Mouse (Mus musculus) thymus, adult 2 months (tissue): ENCODE results near the gene Ccdc174.

Experiments used
- CTCF ChIP-seq: fragments of 200-500 bp; IDR thresholded peaks from 2 replicates; pipeline ENCODE4 v1.5.1; 2012; ENCODE audit warnings: mild to moderate bottlenecking, control low read depth, low read length, moderate library complexity, borderline replicate concordance; ENCODE audit not compliant: control insufficient read depth, poor library complexity, insufficient read depth; ENCODE audit errors: extremely low read depth
- POLR2A ChIP-seq: fragments of 200-500 bp; IDR thresholded peaks from 2 replicates; pipeline ENCODE4 v1.6.1; 2012; ENCODE audit warnings: mild to moderate bottlenecking, low read length, control low read depth, moderate library complexity; ENCODE audit not compliant: control insufficient read depth, poor library complexity, insufficient read depth; ENCODE audit errors: extremely low read depth

DNA sequence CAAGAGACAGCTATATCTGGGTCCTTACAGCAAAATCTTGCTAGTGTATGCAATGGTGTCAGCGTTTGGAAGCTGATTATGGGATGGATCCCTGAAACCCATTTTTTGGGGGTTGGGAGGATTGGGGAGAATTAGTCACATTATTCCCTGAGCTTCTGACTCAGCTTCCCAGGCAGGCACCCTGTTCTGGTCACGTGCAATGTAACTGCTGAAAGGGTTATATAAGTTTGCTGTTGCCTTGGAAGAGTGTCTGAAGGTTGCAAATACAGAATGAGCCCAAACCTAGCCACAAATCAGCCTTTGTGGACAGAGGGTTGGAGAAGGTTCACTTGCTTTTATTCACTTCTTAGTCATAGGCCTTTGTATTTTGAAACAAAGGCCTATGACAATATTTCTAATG, 13.9 kb downstream of the Ccdc174 start:
- TF ChIP-seq CTCF (no peak), POLR2A (no peak)
